Mouse (Mus musculus) right cerebral cortex, adult 18-20 months (tissue): ENCODE data around the gene Pnma3.
A peak's percentile ranks its signal among the peaks of the same experiment; 100 is the strongest.
"Not testable (repeated sequence)": the region's sequence is repeated elsewhere in the genome, so short reads cannot be mapped to it uniquely, and the experiment has no call there.

Experiments used
- DNase-seq: peaks from one replicate; pipeline ENCODE4 v3.0.0; 2022; ENCODE audit warnings: mixed read lengths

Gene Pnma3

GRCm38 (mm10) chrX:73064415-73064793 lies at the start of gene Pnma3:
TSS of gene Pnma3 (plus strand) at chrX:73064787.
- DNase-seq: no peak

- no peak for DNase-seq
Measured at GRCm38 (mm10) chrX:73037003-73037402, 27.6 kb upstream of the Pnma3 start, which contains the start of gene Pnma5. TSS of gene Pnma5 (minus strand) at chrX:73037103.

GRCm38 (mm10) chrX:73038831-73039230 lies 25.8 kb upstream of the Pnma3 start:
- no peak for DNase-seq

GRCm38 (mm10) chrX:73039666-73040065 lies 24.9 kb upstream of the Pnma3 start:
- DNase-seq: no peak

GRCm38 (mm10) chrX:73053860-73054563 lies 10.6 kb upstream of the Pnma3 start:
- DNase-seq: peak; percentile 91

GRCm38 (mm10) chrX:73061528-73061927 lies 3.1 kb upstream of the Pnma3 start:
- DNase-seq: no peak

- no peak for DNase-seq
Measured at GRCm38 (mm10) chrX:73062323-73062722, 2.3 kb upstream of the Pnma3 start.

- DNase-seq: peak; percentile 19
Measured at GRCm38 (mm10) chrX:73063512-73064414, 824 bp upstream of the Pnma3 start.

- not testable (repeated sequence) for DNase-seq
Measured at GRCm38 (mm10) chrX:73066765-73067312, 2.3 kb downstream of the Pnma3 start.

- DNase-seq: not testable (repeated sequence)
Measured at GRCm38 (mm10) chrX:73082267-73083055, 17.9 kb downstream of the Pnma3 start, which contains the start of gene Xlr4a. TSS of gene Xlr4a (minus strand) at chrX:73082478.

GRCm38 (mm10) chrX:73096941-73097508 lies 32.4 kb downstream of the Pnma3 start, which contains the start of gene Xlr3a:
TSS of gene Xlr3a (minus strand) at chrX:73097095.
- DNase-seq: peak; percentile 3

GRCm38 (mm10) chrX:73116747-73117146 lies 52.2 kb downstream of the Pnma3 start, which contains the start of gene Gm14685:
TSS of gene Gm14685 (plus strand) at chrX:73117047.
- not testable (repeated sequence) for DNase-seq
